Mouse (Mus musculus) kidney, postnatal 0 days (tissue): ENCODE measurements around the gene Zfyve1. TPM values are rescaled to one million over a fixed set of nuclear protein-coding genes. Genes with fewer than 3 reads are reported as not detected.
"Not testable (repeated sequence)": the region's sequence is repeated elsewhere in the genome, so short reads cannot be mapped to it uniquely, and the experiment has no call there.

ENCODE experiments used
- ATAC-seq: fragments of 200-750 bp; cut with Nextera tagmentation; replicated peaks from 2 replicates; pipeline ENCODE4 v1.8.0; 2017; ENCODE audit warnings: low read depth, moderate number of reproducible peaks, moderate TSS enrichment, moderate library complexity; ENCODE audit not compliant: low FRiP score
- DNase-seq: peaks from one replicate; pipeline ENCODE4 v3.0.0-alpha.2; 2016; ENCODE audit warnings: low spot score
- H3K27ac ChIP-seq: fragments of 300-500 bp; sonication (generic); 2 replicates; pipeline ENCODE4 v1.5.1; 2014; ENCODE audit warnings: mild to moderate bottlenecking
- H3K27me3 ChIP-seq: fragments of 300-500 bp; sonication (generic); 2 replicates; pipeline ENCODE4 v1.6.1; 2014; ENCODE audit warnings: low read length, mixed read lengths; ENCODE audit not compliant: insufficient read depth
- H3K36me3 ChIP-seq: fragments of 300-500 bp; sonication (generic); 2 replicates; pipeline ENCODE4 v1.6.1; 2014; ENCODE audit warnings: low read length, mixed read lengths; ENCODE audit not compliant: insufficient read depth
- H3K4me1 ChIP-seq: fragments of 300-500 bp; sonication (generic); replicated peaks from 2 replicates; pipeline ENCODE4 v1.6.1; 2014; ENCODE audit warnings: antibody characterized with exemption, low read length, mixed read lengths; ENCODE audit not compliant: insufficient read depth
- H3K4me2 ChIP-seq: fragments of 300-500 bp; sonication (generic); 2 replicates; pipeline ENCODE4 v1.6.1; 2014; ENCODE audit warnings: mild to moderate bottlenecking, low read length, moderate library complexity, mixed read lengths
- H3K4me3 ChIP-seq: fragments of 300-500 bp; sonication (generic); replicated peaks from 2 replicates; pipeline ENCODE4 v1.5.1; 2014; ENCODE audit warnings: low read depth, low read length
- H3K9ac ChIP-seq: fragments of 300-500 bp; sonication (generic); 2 replicates; pipeline ENCODE4 v1.6.1; 2014; ENCODE audit warnings: low read depth, low read length
- H3K9me3 ChIP-seq: fragments of 300-500 bp; sonication (generic); replicated peaks from 2 replicates; pipeline ENCODE4 v1.6.1; 2016; ENCODE audit warnings: low read length, inconsistent platforms, mixed read lengths
- CTCF ChIP-seq: IDR thresholded peaks from 2 replicates; pipeline ENCODE4 v1.5.1; 2016; ENCODE audit warnings: antibody characterized with exemption, low read depth, mild to moderate bottlenecking, moderate library complexity
- WGBS: fragments of 180-500 bp; shearing (Covaris S2); extraction: QIAGEN DNeasy Blood & Tissue Kit; methylation state at CpG from one replicate; pipeline ENCODE4 v1.1.7; 2014; 5-methylcytosine and 5-hydroxymethylcytosine counted together
- polyA plus RNA-seq: library from polyadenylated mRNA; unstranded; fragments of >200 nt; fragmentation: Nextera tagmentation; extraction: Ambion mirVana; gene quantifications from 2 replicates; pipeline ENCODE4 v1.2.1, GENCODE M21; 2015

The Zfyve1 gene
- polyA plus RNA-seq, 1 experiment from 2014 or later, result 11.9 TPM

DNA sequence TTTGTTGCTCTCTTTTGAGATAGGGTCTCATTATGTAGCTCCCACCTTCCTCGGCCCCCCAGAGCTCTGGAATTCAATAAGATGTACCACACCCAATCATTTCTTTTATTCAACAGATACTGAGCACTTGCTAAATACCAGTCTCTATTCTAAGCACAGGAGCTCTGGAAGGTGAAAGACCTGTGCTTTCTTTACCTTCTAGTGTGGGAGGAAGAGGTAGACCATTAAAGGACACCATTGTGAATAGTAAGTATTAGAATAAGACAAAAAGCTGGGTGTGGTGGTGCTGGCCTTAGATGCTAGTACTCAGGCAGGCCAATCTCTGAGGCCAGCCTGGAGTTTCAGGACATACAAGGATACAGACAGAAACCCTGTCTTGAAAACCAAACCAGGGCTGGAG lies 27.3 kb upstream of the Zfyve1 start:
- H3K36me3 ChIP-seq, result no peaks in the 10 kb centered on the region
- H3K9me3 ChIP-seq, result no peaks in the 10 kb centered on the region
- DNase-seq (no peak), ATAC-seq (no peak)
- H3K27ac ChIP-seq, result no peak overlapping the region
- 91% methylated on average over 1 of the region's 1 CpGs for WGBS
- no peak for TF ChIP-seq CTCF
- no peaks in the 10 kb centered on the region for H3K4me1 ChIP-seq
- H3K9ac ChIP-seq, result no peak overlapping the region
- no peak overlapping the region for H3K4me2 ChIP-seq
- no peak overlapping the region for H3K4me3 ChIP-seq
- no peaks in the 10 kb centered on the region for H3K27me3 ChIP-seq

- Histone ChIP-seq H3K4me1 (no peaks in the 10 kb centered on the region), H3K9me3 (no peaks in the 10 kb centered on the region), H3K27ac (no peak overlapping the region), H3K36me3 (no peaks in the 10 kb centered on the region), H3K27me3 (no peaks in the 10 kb centered on the region), H3K9ac (no peak overlapping the region), H3K4me3 (no peak overlapping the region), H3K4me2 (no peak overlapping the region)
- WGBS, result 76% methylated on average over 6 of the region's 6 CpGs
- ATAC-seq (no peak), DNase-seq (no peak)
- TF ChIP-seq CTCF, result no peak
Observed at GRCm38 (mm10) chr12:83622031-83622755, 25.2 kb upstream of the Zfyve1 start.

- not testable (repeated sequence) for H3K36me3 ChIP-seq, H3K4me1 ChIP-seq, H3K9me3 ChIP-seq, H3K9ac ChIP-seq, H3K4me2 ChIP-seq, H3K27me3 ChIP-seq, H3K27ac ChIP-seq, DNase-seq, H3K4me3 ChIP-seq, ATAC-seq
- WGBS, result 58% methylated on average over 23 of the region's 23 CpGs
Observed at GRCm38 (mm10) chr12:83620694-83621093, 23.7 kb upstream of the Zfyve1 start.

- H3K36me3 ChIP-seq, result no peaks in the 10 kb centered on the region
- no peaks in the 10 kb centered on the region for H3K27me3 ChIP-seq
- H3K9ac ChIP-seq, result no peak overlapping the region
- H3K4me1 ChIP-seq, result no peaks in the 10 kb centered on the region
- no peak for DNase-seq
- H3K4me3 ChIP-seq, result no peak overlapping the region
- TF ChIP-seq CTCF, result no peak
- no peaks in the 10 kb centered on the region for H3K9me3 ChIP-seq
- 77% methylated on average over 2 of the region's 2 CpGs for WGBS
- no peak for ATAC-seq
- H3K4me2 ChIP-seq, result no peak overlapping the region
- no peak overlapping the region for H3K27ac ChIP-seq
Observed at GRCm38 (mm10) chr12:83618981-83619380, 22.0 kb upstream of the Zfyve1 start.

GRCm38 (mm10) chr12:83617261-83617660 lies 20.2 kb upstream of the Zfyve1 start:
- H3K27me3 ChIP-seq, result no peaks in the 10 kb centered on the region
- H3K4me1 ChIP-seq, result no peaks in the 10 kb centered on the region
- no peaks in the 10 kb centered on the region for H3K36me3 ChIP-seq
- H3K4me2 ChIP-seq, result no peak overlapping the region
- no peaks in the 10 kb centered on the region for H3K9me3 ChIP-seq
- ATAC-seq, result no peak
- no peak overlapping the region for H3K9ac ChIP-seq
- TF ChIP-seq CTCF, result no peak
- DNase-seq, result no peak
- H3K4me3 ChIP-seq, result no peak overlapping the region
- 94% methylated on average over 5 of the region's 5 CpGs for WGBS
- H3K27ac ChIP-seq, result no peak overlapping the region

- H3K9ac ChIP-seq, H3K4me2 ChIP-seq, H3K27me3 ChIP-seq, ATAC-seq, H3K4me1 ChIP-seq, H3K4me3 ChIP-seq, H3K27ac ChIP-seq, H3K9me3 ChIP-seq, H3K36me3 ChIP-seq, DNase-seq: not testable (repeated sequence)
- WGBS, result 96% methylated on average over 2 of the region's 2 CpGs
Observed at GRCm38 (mm10) chr12:83606411-83606810, 9.4 kb upstream of the Zfyve1 start.

GRCm38 (mm10) chr12:83602285-83602684 lies 5.3 kb upstream of the Zfyve1 start:
- WGBS, result 90% methylated on average over 5 of the region's 5 CpGs
- Histone ChIP-seq H3K27ac (no peak overlapping the region), H3K9me3 (no peaks in the 10 kb centered on the region), H3K4me3 (no peak overlapping the region), H3K4me1 (no peaks in the 10 kb centered on the region), H3K27me3 (no peaks in the 10 kb centered on the region), H3K4me2 (no peak overlapping the region), H3K36me3 (no peaks in the 10 kb centered on the region), H3K9ac (no peak overlapping the region)
- no peak for TF ChIP-seq CTCF
- ATAC-seq (no peak), DNase-seq (no peak)
